ENCODE assay signal across 11 mouse cellular contexts in the genomic region with DNA sequence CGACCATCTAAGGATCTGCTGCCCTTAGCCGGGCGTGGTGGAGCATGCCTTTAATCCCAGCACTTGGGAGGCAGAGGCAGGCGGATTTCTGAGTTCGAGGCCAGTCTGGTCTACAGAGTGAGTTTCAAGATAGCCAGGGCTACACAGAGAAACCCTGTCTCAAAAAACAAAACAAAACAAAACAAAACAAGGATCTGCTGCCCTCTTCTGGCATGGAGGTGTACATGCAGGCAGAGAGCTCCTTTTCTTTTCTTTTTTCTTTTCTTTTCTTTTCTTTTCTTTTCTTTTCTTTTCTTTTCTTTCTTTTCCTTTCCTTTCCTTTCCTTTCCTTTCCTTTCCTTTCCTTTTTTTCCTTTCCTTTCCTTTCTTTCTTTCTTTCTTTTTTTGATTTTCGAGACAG. TPM values are rescaled to one million over a fixed set of nuclear protein-coding genes. Genes with fewer than 3 reads are reported as not detected.
DNase-seq lines count a peak whose midpoint lies in the region; ATAC-seq and TF ChIP-seq lines count a peak whose summit lies in the region.
"Not testable (repeated sequence)": the region's sequence is repeated elsewhere in the genome, so short reads cannot be mapped to it uniquely, and the experiment has no call there.
"Had no signal": no experiment of that assay in that cellular context is flagged by ENCODE, and none has a peak within 500 bp of the region (broad histone marks: within the 10 kb centered on the region; RNA-seq: fewer than 3 reads in every experiment).

No protein-coding gene starts in this region.

- not testable (repeated sequence) for H3K4me2 ChIP-seq in hindbrain, postnatal 0 days (ENCODE audit: low read depth, low read length); midbrain, postnatal 0 days (ENCODE audit: low read depth, low read length, poor library complexity, severe bottlenecking)

- H3K9me3 ChIP-seq in ES-Bruce4 (replicated peaks; ENCODE audit: control insufficient read depth, insufficient read depth, low read length, poor library complexity, severe bottlenecking); hindbrain, postnatal 0 days (ENCODE audit: low read length); midbrain, postnatal 0 days (ENCODE audit: low read length): not testable (repeated sequence)

- H3K79me2 ChIP-seq in liver, adult 2 months (ENCODE audit: control insufficient read depth, insufficient read depth, low read length), result not testable (repeated sequence)

- TF ChIP-seq CTCF in ES-Bruce4 (IDR thresholded peaks at IDR 0.05; ENCODE audit: low read depth, low read length), result peak; percentile 2
- peak; percentile 44; the same call in 1 of the 2 replicates for TF ChIP-seq CTCF in cortical plate, adult 2 months (IDR thresholded peaks at IDR 0.05; ENCODE audit: extremely low read depth, insufficient read depth, low read length)
- peak; percentile 65 for TF ChIP-seq CTCF in hindbrain, postnatal 0 days (IDR thresholded peaks at IDR 0.05; ENCODE audit: low read depth)
- peak; percentile 35 for TF ChIP-seq CTCF in liver, adult 2 months (IDR thresholded peaks at IDR 0.05; ENCODE audit: low read depth, low read length)
- peak; percentile 67 for TF ChIP-seq CTCF in midbrain, postnatal 0 days (IDR thresholded peaks at IDR 0.05)

- H3K9ac ChIP-seq in ES-Bruce4 (ENCODE audit: low read depth, poor library complexity, severe bottlenecking); hindbrain, postnatal 0 days (replicated peaks; ENCODE audit: low read length); liver, adult 2 months (ENCODE audit: low read depth, low read length); midbrain, postnatal 0 days (replicated peaks; ENCODE audit: low read length, poor library complexity, severe bottlenecking): not testable (repeated sequence)

- 90% methylated on average over 6 of the region's 6 CpGs for WGBS in hindbrain, postnatal 0 days
- 90% methylated on average over 6 of the region's 6 CpGs for WGBS in liver, adult 2 months
- 92% methylated on average over 6 of the region's 6 CpGs for WGBS in midbrain, postnatal 0 days

- DNase-seq in adipocyte (ENCODE audit: low spot score), result peak; percentile 30
- DNase-seq in hindbrain, postnatal 0 days (ENCODE audit: low spot score); liver, adult 2 months (ENCODE audit: extremely low read depth, low read depth, low spot score); midbrain, postnatal 0 days (ENCODE audit: low spot score): not testable (repeated sequence)
- peak; percentile 3 for DNase-seq in thymus, postnatal 0 days (ENCODE audit: low spot score)

- not testable (repeated sequence) for H3K4me1 ChIP-seq in ES-Bruce4 (ENCODE audit: control insufficient read depth, insufficient read depth, low read length); cortical plate, adult 2 months (ENCODE audit: control insufficient read depth, insufficient read depth, low read length); hindbrain, postnatal 0 days (ENCODE audit: insufficient read depth, low read length); liver, adult 2 months (ENCODE audit: control insufficient read depth, insufficient read depth, low read length); midbrain, postnatal 0 days (ENCODE audit: insufficient read depth, low read length)

- not testable (repeated sequence) for H3K4me3 ChIP-seq in ES-Bruce4 (ENCODE audit: low read depth, low read length); cortical plate, adult 2 months (ENCODE audit: insufficient read depth, low read length); hindbrain, postnatal 0 days (ENCODE audit: low read length); liver, adult 2 months (ENCODE audit: insufficient read depth, low read depth, low read length); midbrain, postnatal 0 days (ENCODE audit: low read depth, low read length)

- not testable (repeated sequence) for H3K36me3 ChIP-seq in ES-Bruce4 (ENCODE audit: control insufficient read depth, insufficient read depth, low read length, poor library complexity, severe bottlenecking); hindbrain, postnatal 0 days (ENCODE audit: insufficient read depth, low read length); liver, adult 2 months (ENCODE audit: control insufficient read depth, insufficient read depth, low read length); midbrain, postnatal 0 days (ENCODE audit: insufficient read depth, low read length)

- not testable (repeated sequence) for TF ChIP-seq EP300 in ES-Bruce4 (IDR thresholded peaks at IDR 0.05; ENCODE audit: insufficient read depth, low read depth, low read length)

- TF ChIP-seq POLR2A in ES-Bruce4 (IDR thresholded peaks at IDR 0.05; ENCODE audit: insufficient read depth, low read length); cortical plate, adult 2 months (IDR thresholded peaks at IDR 0.05; ENCODE audit: extremely low read depth, insufficient read depth, low read length); liver, adult 2 months (IDR thresholded peaks at IDR 0.05; ENCODE audit: extremely low read depth, insufficient read depth, low read length): not testable (repeated sequence)

- not testable (repeated sequence) for ATAC-seq in hindbrain, postnatal 0 days; midbrain, postnatal 0 days (ENCODE audit: low FRiP score)

- H3K27ac ChIP-seq in ES-Bruce4 (ENCODE audit: insufficient read depth, low read length); cortical plate, adult 2 months (ENCODE audit: insufficient read depth, low read length); hindbrain, postnatal 0 days; liver, adult 2 months (replicated peaks; ENCODE audit: insufficient read depth, low read depth, low read length); midbrain, postnatal 0 days (ENCODE audit: low read depth, low read length): not testable (repeated sequence)

- H3K27me3 ChIP-seq in ES-Bruce4 (ENCODE audit: control insufficient read depth, insufficient read depth, low read length, poor library complexity, severe bottlenecking); hindbrain, postnatal 0 days (ENCODE audit: insufficient read depth, low read length); liver, adult 2 months (ENCODE audit: control insufficient read depth, insufficient read depth, low read length); midbrain, postnatal 0 days (ENCODE audit: insufficient read depth, low read length): not testable (repeated sequence)

RNA-seq across cellular contexts. Expression of gene Smpd4, which starts 4.4 kb away (rescaled TPM):
- 97.7 and 104 TPM in 2 replicates for polyA plus RNA-seq in ES-Bruce4 (2011; ENCODE audit: insufficient read depth, insufficient read length, low read depth, missing spikeins)
- polyA plus RNA-seq in cortical plate, adult 2 months (2012; rRNA removed), result 196 and 203 TPM in 2 replicates
- 62.4 and 67.4 TPM in 2 replicates for total RNA-seq in hindbrain, postnatal 0 days (2014; rRNA removed)
- polyA plus RNA-seq in hindbrain, postnatal 0 days (2015; fragmentation: Nextera tagmentation; extraction: Ambion mirVana), result 21.7 and 23.8 TPM in 2 replicates
- 3.6 and 6.0 TPM in 2 replicates for total RNA-seq in liver, adult 2 months (2014; rRNA removed)
- 15.2 and 26.9 TPM in 2 replicates for polyA plus RNA-seq in liver, adult 2 months (2012; rRNA removed)
- 49.9 and 58.5 TPM in 2 replicates for total RNA-seq in midbrain, postnatal 0 days (2014; rRNA removed)
- 23.4 and 24.7 TPM in 2 replicates for polyA plus RNA-seq in midbrain, postnatal 0 days (2015; fragmentation: Nextera tagmentation; extraction: Ambion mirVana)
- 17.4 and 21.6 TPM in 2 replicates for polyA plus RNA-seq in thymus, postnatal 0 days (2015; fragmentation: Nextera tagmentation; extraction: Ambion mirVana)

RNA-seq across cellular contexts. Expression of gene Ccdc74a, which starts 31.5 kb away (rescaled TPM):
- polyA plus RNA-seq in ES-Bruce4 (2011; ENCODE audit: insufficient read depth, insufficient read length, low read depth, missing spikeins), result 1.6 and 2.7 TPM in 2 replicates
- polyA plus RNA-seq in cortical plate, adult 2 months (2012; rRNA removed), result 33.0 and 39.9 TPM in 2 replicates
- 18.2 and 20.8 TPM in 2 replicates for total RNA-seq in hindbrain, postnatal 0 days (2014; rRNA removed)
- polyA plus RNA-seq in hindbrain, postnatal 0 days (2015; fragmentation: Nextera tagmentation; extraction: Ambion mirVana), result 32.8 and 37.6 TPM in 2 replicates
- not detected in 2 replicates for total RNA-seq in liver, adult 2 months (2014; rRNA removed)
- not detected in 2 replicates for polyA plus RNA-seq in liver, adult 2 months (2012; rRNA removed)
- 22.5 and 25.3 TPM in 2 replicates for total RNA-seq in midbrain, postnatal 0 days (2014; rRNA removed)
- 30.8 and 35.5 TPM in 2 replicates for polyA plus RNA-seq in midbrain, postnatal 0 days (2015; fragmentation: Nextera tagmentation; extraction: Ambion mirVana)
- 0.98 and 1.1 TPM in 2 replicates for polyA plus RNA-seq in thymus, postnatal 0 days (2015; fragmentation: Nextera tagmentation; extraction: Ambion mirVana)
- total RNA-seq: megakaryocyte, adult 5-6 weeks had no signal

RNA-seq across cellular contexts. Expression of gene Slc7a4, which starts 31.7 kb away (rescaled TPM):
- polyA plus RNA-seq in ES-Bruce4 (2011; ENCODE audit: insufficient read depth, insufficient read length, low read depth, missing spikeins), result 2.0 and 2.8 TPM in 2 replicates
- polyA plus RNA-seq in cortical plate, adult 2 months (2012; rRNA removed), result 82.5 and 104 TPM in 2 replicates
- total RNA-seq in hindbrain, postnatal 0 days (2014; rRNA removed), result 74.6 and 78.7 TPM in 2 replicates
- 42.5 and 42.8 TPM in 2 replicates for polyA plus RNA-seq in hindbrain, postnatal 0 days (2015; fragmentation: Nextera tagmentation; extraction: Ambion mirVana)
- 0.74 TPM in 2 replicates for total RNA-seq in liver, adult 2 months (2014; rRNA removed)
- polyA plus RNA-seq in liver, adult 2 months (2012; rRNA removed), result 1.9 and 5.3 TPM in 2 replicates
- total RNA-seq in midbrain, postnatal 0 days (2014; rRNA removed), result 69.7 and 76.6 TPM in 2 replicates
- polyA plus RNA-seq in midbrain, postnatal 0 days (2015; fragmentation: Nextera tagmentation; extraction: Ambion mirVana), result 45.7 and 46.5 TPM in 2 replicates
- 1.5 and 2.1 TPM in 2 replicates for polyA plus RNA-seq in thymus, postnatal 0 days (2015; fragmentation: Nextera tagmentation; extraction: Ambion mirVana)

RNA-seq across cellular contexts. Expression of gene P2rx6, which starts 53.1 kb away (rescaled TPM):
- 0.25 TPM in 1 of 2 replicates, not detected in the other for polyA plus RNA-seq in ES-Bruce4 (2011; ENCODE audit: insufficient read depth, insufficient read length, low read depth, missing spikeins)
- polyA plus RNA-seq in cortical plate, adult 2 months (2012; rRNA removed), result 2.9 and 3.2 TPM in 2 replicates
- total RNA-seq in hindbrain, postnatal 0 days (2014; rRNA removed), result 3.4 and 5.1 TPM in 2 replicates
- 2.3 and 3.0 TPM in 2 replicates for polyA plus RNA-seq in hindbrain, postnatal 0 days (2015; fragmentation: Nextera tagmentation; extraction: Ambion mirVana)
- total RNA-seq in liver, adult 2 months (2014; rRNA removed), result under 0.01 TPM in 1 of 2 replicates, not detected in the other
- 0.12 TPM in 1 of 2 replicates, not detected in the other for polyA plus RNA-seq in liver, adult 2 months (2012; rRNA removed)
- total RNA-seq in midbrain, postnatal 0 days (2014; rRNA removed), result 1.1 and 2.6 TPM in 2 replicates
- polyA plus RNA-seq in midbrain, postnatal 0 days (2015; fragmentation: Nextera tagmentation; extraction: Ambion mirVana), result 2.9 TPM in 2 replicates
- 1.4 and 2.0 TPM in 2 replicates for polyA plus RNA-seq in thymus, postnatal 0 days (2015; fragmentation: Nextera tagmentation; extraction: Ambion mirVana)
- total RNA-seq: megakaryocyte, adult 5-6 weeks had no signal

RNA-seq across cellular contexts. Expression of gene Lrrc74b, which starts 53.7 kb away (rescaled TPM):
- 1.6 and 1.8 TPM in 2 replicates for polyA plus RNA-seq in ES-Bruce4 (2011; ENCODE audit: insufficient read depth, insufficient read length, low read depth, missing spikeins)
- 1.4 and 1.5 TPM in 2 replicates for polyA plus RNA-seq in cortical plate, adult 2 months (2012; rRNA removed)
- total RNA-seq in hindbrain, postnatal 0 days (2014; rRNA removed), result 2.3 and 2.4 TPM in 2 replicates
- 2.0 and 2.1 TPM in 2 replicates for polyA plus RNA-seq in hindbrain, postnatal 0 days (2015; fragmentation: Nextera tagmentation; extraction: Ambion mirVana)
- not detected in 2 replicates for total RNA-seq in liver, adult 2 months (2014; rRNA removed)
- not detected in 2 replicates for polyA plus RNA-seq in liver, adult 2 months (2012; rRNA removed)
- 1.1 and 2.9 TPM in 2 replicates for total RNA-seq in midbrain, postnatal 0 days (2014; rRNA removed)
- polyA plus RNA-seq in midbrain, postnatal 0 days (2015; fragmentation: Nextera tagmentation; extraction: Ambion mirVana), result 2.1 and 2.5 TPM in 2 replicates
- polyA plus RNA-seq in thymus, postnatal 0 days (2015; fragmentation: Nextera tagmentation; extraction: Ambion mirVana), result 0.20 and 0.36 TPM in 2 replicates
- total RNA-seq: adrenal gland, adult 18-20 months; megakaryocyte, adult 5-6 weeks had no signal
- polyA plus RNA-seq: liver, embryonic 12.5 days; spleen, adult 2 months had no signal

Comparison
In these comparisons a context has a peak if more than half of its experiments do, and no peak if none do; other contexts are left out.
1. CTCF ChIP-seq: peak in every context shown above with its lines; median percentile 67 in midbrain, postnatal 0 days; 65 in hindbrain, postnatal 0 days; 44 in cortical plate, adult 2 months; 35 in liver, adult 2 months; 2 in ES-Bruce4.